Mouse (Mus musculus): ENCODE results near the gene Timm13. TPM values are rescaled to one million over a fixed set of nuclear protein-coding genes. Genes with fewer than 3 reads are reported as not detected.

Timm13 gene
- polyA plus RNA-seq (2015; fragmentation: Nextera tagmentation; extraction: Ambion mirVana): 211 and 233 TPM in 2 replicates

- Histone ChIP-seq H3K27me3 (replicated peaks; ENCODE audit: insufficient read depth, low read length) (no peaks in the 10 kb centered on the region), H3K9me3 (ENCODE audit: low read length) (no peaks in the 10 kb centered on the region), H3K4me2 (replicated peaks; ENCODE audit: low read depth, low read length) (peak within 1 kb of the TSS; percentile 69), H3K9ac (replicated peaks; ENCODE audit: low read depth) (peak within 1 kb of the TSS; percentile 55), H3K4me3 (ENCODE audit: low read depth, low read length) (peak within 1 kb of the TSS; percentile 92), H3K27ac (ENCODE audit: low read length) (0 out of 2 replicates have a peak within 1 kb of the TSS, but pooled peaks have one; percentile 10), H3K4me1 (ENCODE audit: insufficient read depth, low read depth, low read length) (peaks cover 10% of the 10 kb centered on the region), H3K36me3 (ENCODE audit: insufficient read depth, low read length) (no peaks in the 10 kb centered on the region)
- TF ChIP-seq EP300 (IDR thresholded peaks at IDR 0.05) (peak; percentile 30), CTCF (IDR thresholded peaks at IDR 0.05) (no peak)
- ATAC-seq (peak; percentile 98), DNase-seq (ENCODE audit: low spot score) (peak; percentile 100)
- under 1% methylated on average over 72 of the region's 72 CpGs for WGBS
Observed at GRCm38 (mm10) chr10:80900318-80901247, at the start of gene Timm13. Gene Timm13 (minus strand): TSS chr10:80900969.

GRCm38 (mm10) chr10:80950314-80950713 lies 49.5 kb upstream of the Timm13 start:
- no peaks in the 10 kb centered on the region for H3K9me3 ChIP-seq (ENCODE audit: low read length)
- no peaks in the 10 kb centered on the region for H3K27me3 ChIP-seq (replicated peaks; ENCODE audit: insufficient read depth, low read length)
- H3K9ac ChIP-seq (replicated peaks; ENCODE audit: low read depth): no peak overlapping the region
- no peak overlapping the region for H3K4me2 ChIP-seq (replicated peaks; ENCODE audit: low read depth, low read length)
- H3K4me1 ChIP-seq (ENCODE audit: insufficient read depth, low read depth, low read length): peaks cover 15% of the 10 kb centered on the region
- TF ChIP-seq EP300 (IDR thresholded peaks at IDR 0.05) (no peak), CTCF (IDR thresholded peaks at IDR 0.05) (no peak)
- H3K36me3 ChIP-seq (ENCODE audit: insufficient read depth, low read length): no peaks in the 10 kb centered on the region
- H3K27ac ChIP-seq (ENCODE audit: low read length): no peak overlapping the region
- DNase-seq (ENCODE audit: low spot score): no peak
- 43% methylated on average over 5 of the region's 5 CpGs for WGBS
- no peak overlapping the region for H3K4me3 ChIP-seq (ENCODE audit: low read depth, low read length)
- ATAC-seq: no peak

- DNase-seq (ENCODE audit: low spot score) (no peak), ATAC-seq (no peak)
- Histone ChIP-seq H3K4me2 (replicated peaks; ENCODE audit: low read depth, low read length) (no peak overlapping the region), H3K4me1 (ENCODE audit: insufficient read depth, low read depth, low read length) (peaks cover 12% of the 10 kb centered on the region), H3K9ac (replicated peaks; ENCODE audit: low read depth) (no peak overlapping the region), H3K27me3 (replicated peaks; ENCODE audit: insufficient read depth, low read length) (no peaks in the 10 kb centered on the region), H3K4me3 (ENCODE audit: low read depth, low read length) (no peak overlapping the region), H3K9me3 (ENCODE audit: low read length) (no peaks in the 10 kb centered on the region), H3K27ac (ENCODE audit: low read length) (no peak overlapping the region), H3K36me3 (ENCODE audit: insufficient read depth, low read length) (no peaks in the 10 kb centered on the region)
- 79% methylated on average over 3 of the region's 3 CpGs for WGBS
- TF ChIP-seq EP300 (IDR thresholded peaks at IDR 0.05): no peak
- no peak for TF ChIP-seq CTCF (IDR thresholded peaks at IDR 0.05)
Observed at GRCm38 (mm10) chr10:80949081-80949480, 48.3 kb upstream of the Timm13 start.

- H3K9me3 ChIP-seq (ENCODE audit: low read length): no peaks in the 10 kb centered on the region
- 25% methylated on average over 6 of the region's 6 CpGs for WGBS
- TF ChIP-seq EP300 (IDR thresholded peaks at IDR 0.05): 0 out of 2 replicates have a peak, but pooled peaks have one; percentile 52
- no peak for TF ChIP-seq CTCF (IDR thresholded peaks at IDR 0.05)
- H3K9ac ChIP-seq (replicated peaks; ENCODE audit: low read depth): no peak overlapping the region
- no peaks in the 10 kb centered on the region for H3K27me3 ChIP-seq (replicated peaks; ENCODE audit: insufficient read depth, low read length)
- no peaks in the 10 kb centered on the region for H3K36me3 ChIP-seq (ENCODE audit: insufficient read depth, low read length)
- no peak overlapping the region for H3K4me3 ChIP-seq (ENCODE audit: low read depth, low read length)
- H3K27ac ChIP-seq (ENCODE audit: low read length): peak overlapping the region; percentile 15; the same call in 1 of the 2 replicates
- no peak overlapping the region for H3K4me2 ChIP-seq (replicated peaks; ENCODE audit: low read depth, low read length)
- DNase-seq (ENCODE audit: low spot score): peak; percentile 92
- H3K4me1 ChIP-seq (ENCODE audit: insufficient read depth, low read depth, low read length): peaks cover 12% of the 10 kb centered on the region
- peak; percentile 77 for ATAC-seq
Observed at GRCm38 (mm10) chr10:80948570-80948969, 47.8 kb upstream of the Timm13 start.

GRCm38 (mm10) chr10:80947802-80948201 lies 47.0 kb upstream of the Timm13 start:
- 21% methylated on average over 2 of the region's 2 CpGs for WGBS
- Histone ChIP-seq H3K4me2 (replicated peaks; ENCODE audit: low read depth, low read length) (no peak overlapping the region), H3K27me3 (replicated peaks; ENCODE audit: insufficient read depth, low read length) (no peaks in the 10 kb centered on the region), H3K9ac (replicated peaks; ENCODE audit: low read depth) (no peak overlapping the region), H3K36me3 (ENCODE audit: insufficient read depth, low read length) (no peaks in the 10 kb centered on the region), H3K9me3 (ENCODE audit: low read length) (no peaks in the 10 kb centered on the region), H3K27ac (ENCODE audit: low read length) (peak overlapping the region; percentile 15), H3K4me1 (ENCODE audit: insufficient read depth, low read depth, low read length) (peaks cover 12% of the 10 kb centered on the region), H3K4me3 (ENCODE audit: low read depth, low read length) (no peak overlapping the region)
- ATAC-seq (peak; percentile 28; the same call in 1 of the 2 replicates), DNase-seq (ENCODE audit: low spot score) (peak; percentile 37)
- TF ChIP-seq CTCF (IDR thresholded peaks at IDR 0.05): no peak
- TF ChIP-seq EP300 (IDR thresholded peaks at IDR 0.05): no peak

GRCm38 (mm10) chr10:80946684-80947437 lies 46.1 kb upstream of the Timm13 start:
- TF ChIP-seq CTCF (IDR thresholded peaks at IDR 0.05) (peak; percentile 67), EP300 (IDR thresholded peaks at IDR 0.05) (peak; percentile 54)
- no peaks in the 10 kb centered on the region for H3K36me3 ChIP-seq (ENCODE audit: insufficient read depth, low read length)
- H3K9me3 ChIP-seq (ENCODE audit: low read length): no peaks in the 10 kb centered on the region
- ATAC-seq (peak; percentile 39), DNase-seq (ENCODE audit: low spot score) (peak; percentile 60)
- 46% methylated on average over 14 of the region's 14 CpGs for WGBS
- H3K4me1 ChIP-seq (ENCODE audit: insufficient read depth, low read depth, low read length): peaks cover 12% of the 10 kb centered on the region
- H3K27me3 ChIP-seq (replicated peaks; ENCODE audit: insufficient read depth, low read length): no peaks in the 10 kb centered on the region
- no peak overlapping the region for H3K4me3 ChIP-seq (ENCODE audit: low read depth, low read length)
- no peak overlapping the region for H3K9ac ChIP-seq (replicated peaks; ENCODE audit: low read depth)
- no peak overlapping the region for H3K4me2 ChIP-seq (replicated peaks; ENCODE audit: low read depth, low read length)
- H3K27ac ChIP-seq (ENCODE audit: low read length): peak overlapping the region; percentile 15; the same call in 1 of the 2 replicates

Measured in lung, postnatal 0 days (tissue).